Mouse (Mus musculus) skeletal muscle tissue, postnatal 0 days (tissue): ENCODE results near the gene Hsf2bp. TPM values are rescaled to one million over a fixed set of nuclear protein-coding genes. Genes with fewer than 3 reads are reported as not detected.

Experiments used
- polyA plus RNA-seq: library from polyadenylated mRNA; unstranded; fragments of >200 nt; fragmentation: Nextera tagmentation; extraction: Ambion mirVana; gene quantifications from 2 replicates; pipeline ENCODE4 v1.2.1, GENCODE M21; 2015

The Hsf2bp gene
- 7.1 and 10.6 TPM in 2 replicates for polyA plus RNA-seq

GRCm38 (mm10) chr17:32035609-32036508, at the start of gene Hsf2bp, which contains the start of gene Rrp1b:
Gene Hsf2bp, minus strand, starts transcription at chr17:32036349.
Gene Rrp1b, plus strand, starts transcription at chr17:32036100.

Other genes starting within 250 kb of the Hsf2bp start
- 33.5 and 35.4 TPM in 2 replicates for gene Sik1, start 180.5 kb downstream of the Hsf2bp start, polyA plus RNA-seq
- 23.7 and 24.3 TPM in 2 replicates for gene Rrp1b, start 249 bp downstream of the Hsf2bp start, polyA plus RNA-seq
- gene Notch3, start 130.5 kb upstream of the Hsf2bp start, polyA plus RNA-seq: 7.7 and 7.9 TPM in 2 replicates
- 0.10 and 0.97 TPM in 2 replicates for gene Ephx3, start 153.2 kb upstream of the Hsf2bp start, polyA plus RNA-seq
- 37.3 and 37.6 TPM in 2 replicates for gene Brd4, start 248.4 kb upstream of the Hsf2bp start, polyA plus RNA-seq